Mouse (Mus musculus) cerebellum, adult 2 months (tissue): ENCODE results near the gene Trap1.

ENCODE experiments used
- CTCF ChIP-seq: fragments of 200-500 bp; IDR thresholded peaks from 2 replicates; pipeline ENCODE4 v1.5.1; 2011; ENCODE audit warnings: low read depth, mild to moderate bottlenecking, control low read depth, low read length, moderate library complexity, borderline replicate concordance; ENCODE audit not compliant: insufficient read depth
- POLR2A ChIP-seq: fragments of 200-500 bp; IDR thresholded peaks from 2 replicates; pipeline ENCODE4 v1.6.1; 2011; ENCODE audit warnings: low read length, control low read depth, borderline replicate concordance; ENCODE audit not compliant: insufficient read depth

- TF ChIP-seq CTCF (no peak), POLR2A (no peak)
Observed at GRCm38 (mm10) chr16:4079656-4080055, 2.0 kb upstream of the Trap1 start.
